Mouse (Mus musculus): ENCODE data around the gene Dll3.

The Dll3 gene

GRCm38 (mm10) chr7:28301616-28302433, at the start of gene Dll3:
Gene Dll3 (minus strand): TSS chr7:28302238.
- DNase-seq, result peak; percentile 78

- no peak for DNase-seq
These were observed 49.7 kb upstream of the Dll3 start for GRCm38 (mm10) chr7:28351676-28352191.

DNA sequence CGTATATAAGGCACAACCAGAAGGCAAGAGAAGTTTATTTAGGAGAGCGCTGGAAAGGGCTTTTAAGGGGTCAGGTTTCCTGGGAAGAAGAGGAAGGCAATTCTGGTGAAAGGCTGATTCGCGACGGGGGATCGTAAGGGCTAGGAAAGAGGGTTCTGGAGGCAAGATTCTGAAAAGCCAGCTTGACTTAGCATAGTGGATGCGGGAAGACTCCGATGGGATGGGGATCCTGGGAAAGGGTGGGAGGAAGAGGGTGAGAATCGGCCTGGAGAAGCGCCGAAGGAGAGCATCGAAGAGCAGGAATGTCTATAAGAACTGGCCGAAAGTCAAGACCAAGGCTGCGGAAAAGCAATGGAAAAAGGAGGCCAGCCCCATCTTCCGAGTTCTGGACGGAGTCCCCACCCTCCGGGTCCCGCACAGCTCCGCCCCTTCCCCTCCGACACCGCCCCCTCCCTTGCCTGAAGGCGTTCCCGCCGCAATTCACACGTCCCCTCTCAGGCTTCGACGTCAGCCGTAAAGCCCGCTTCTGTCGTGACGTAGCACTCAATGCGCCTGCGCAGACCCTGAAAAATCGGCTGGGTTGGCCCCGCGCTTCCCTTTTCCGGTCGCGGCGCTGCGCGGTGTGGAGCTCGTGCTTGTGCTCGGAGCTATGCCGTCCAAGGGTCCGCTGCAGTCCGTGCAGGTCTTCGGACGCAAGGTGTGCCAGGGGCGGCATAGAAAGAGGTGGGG, 48.3 kb upstream of the Dll3 start, which contains the start of gene Rps16:
Rps16 (plus strand) TSS at position 498 of the 729 bp plus-strand sequence.
- peak; percentile 99 for DNase-seq

DNA sequence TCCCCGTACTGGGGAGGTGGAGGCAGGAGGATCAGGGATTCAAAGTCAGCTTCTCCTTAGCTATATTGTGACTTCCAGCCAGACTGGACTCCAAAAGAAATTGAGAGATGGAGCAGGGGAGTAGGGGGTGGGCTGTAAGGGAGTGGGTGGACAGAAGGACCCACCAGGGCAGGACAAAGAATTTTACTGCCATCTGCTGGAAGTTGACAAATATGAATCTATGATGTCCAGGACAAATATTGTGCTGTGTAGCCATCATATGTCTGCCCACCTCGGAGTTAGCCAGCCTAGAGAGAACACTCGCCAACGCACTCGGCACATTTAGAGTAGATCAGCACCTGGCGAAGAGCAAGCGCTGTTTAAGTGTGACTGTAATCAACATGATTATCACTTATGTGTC, 46.6 kb upstream of the Dll3 start:
- DNase-seq, result no peak

DNA sequence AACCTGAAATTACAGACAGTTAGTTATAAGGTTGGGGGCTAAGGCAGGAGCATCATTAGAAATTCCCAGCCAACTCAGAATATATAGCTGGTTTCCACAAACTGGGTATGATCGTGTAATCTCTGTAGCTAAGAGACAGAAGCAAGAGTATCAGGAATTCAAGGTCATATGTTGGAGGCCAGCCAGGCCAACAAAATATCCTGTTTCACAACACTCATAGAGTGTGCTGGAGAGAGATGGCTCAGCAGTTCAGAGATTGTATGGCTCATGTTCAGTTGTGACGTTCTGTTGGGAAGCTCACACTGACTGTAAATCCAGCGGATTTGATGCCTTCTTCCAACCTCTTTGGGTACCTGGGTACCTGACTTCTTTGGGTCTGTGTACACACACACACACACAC, 45.7 kb upstream of the Dll3 start:
- peak; percentile 36 for DNase-seq

- peak; percentile 78 for DNase-seq
These were observed 42.6 kb upstream of the Dll3 start for GRCm38 (mm10) chr7:28344637-28345036.

GRCm38 (mm10) chr7:28341381-28341780, 39.3 kb upstream of the Dll3 start:
- no peak for DNase-seq

DNA sequence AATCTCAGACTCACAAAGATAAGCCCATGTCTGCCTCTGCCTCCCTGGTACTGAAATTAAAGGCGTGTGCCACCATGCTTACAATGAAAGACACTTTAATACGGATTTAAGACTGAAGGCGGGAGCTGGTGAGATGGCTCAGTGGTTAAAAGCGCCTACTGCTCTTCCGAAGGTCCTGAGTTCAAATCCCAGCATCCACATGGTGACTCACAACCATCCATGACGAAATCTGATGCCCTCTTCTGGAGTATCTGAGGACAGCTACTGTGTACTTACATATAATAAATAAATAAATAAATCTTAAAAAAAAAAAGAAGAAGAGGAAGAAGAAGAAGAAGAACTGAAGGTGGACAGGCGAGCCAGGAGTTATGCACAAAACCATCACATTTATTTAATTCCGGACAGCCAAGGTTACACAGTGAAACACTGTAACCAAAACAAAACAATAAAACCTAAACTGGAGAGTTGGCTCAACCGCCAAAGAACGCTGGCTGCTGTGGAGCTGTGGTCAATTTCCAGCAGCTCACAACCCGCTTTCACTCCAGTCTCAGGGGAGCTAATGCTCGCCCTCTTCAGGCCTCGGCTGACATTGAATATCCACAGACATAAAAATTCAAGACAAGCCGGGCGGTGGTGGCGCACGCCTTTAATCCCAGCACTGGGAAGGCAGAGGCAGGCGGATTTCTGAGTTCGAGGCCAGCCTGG, 37.3 kb upstream of the Dll3 start:
- peak; percentile 71 for DNase-seq

GRCm38 (mm10) chr7:28338108-28338998, 36.3 kb upstream of the Dll3 start, which contains the start of gene Supt5:
Gene Supt5 (minus strand): TSS chr7:28338746.
- DNase-seq, result peak; percentile 99

GRCm38 (mm10) chr7:28335471-28335870, 33.4 kb upstream of the Dll3 start:
- no peak for DNase-seq

- no peak for DNase-seq
These were observed 32.5 kb upstream of the Dll3 start for GRCm38 (mm10) chr7:28334534-28334933.

DNA sequence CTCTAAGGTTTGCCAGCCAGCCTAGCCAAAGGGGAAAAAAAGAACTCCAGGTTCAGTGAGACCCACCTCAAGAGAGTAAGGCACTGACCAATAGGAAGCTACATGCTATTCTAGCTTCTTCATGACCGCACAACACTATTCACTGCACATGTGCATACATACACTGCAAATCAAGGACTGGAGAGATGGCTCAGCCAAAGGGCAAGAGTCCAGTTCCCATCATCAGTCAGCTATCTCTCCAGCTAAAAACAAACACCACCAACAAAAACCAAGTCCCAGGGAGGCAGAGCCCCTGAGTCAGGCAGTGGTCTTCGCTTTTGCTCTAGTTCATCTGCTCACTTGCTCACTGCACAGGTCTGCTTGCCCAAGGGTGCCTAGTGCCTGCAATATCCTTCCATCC, 26.2 kb upstream of the Dll3 start:
- DNase-seq, result no peak

GRCm38 (mm10) chr7:28326457-28326856, 24.4 kb upstream of the Dll3 start:
- no peak for DNase-seq

DNA sequence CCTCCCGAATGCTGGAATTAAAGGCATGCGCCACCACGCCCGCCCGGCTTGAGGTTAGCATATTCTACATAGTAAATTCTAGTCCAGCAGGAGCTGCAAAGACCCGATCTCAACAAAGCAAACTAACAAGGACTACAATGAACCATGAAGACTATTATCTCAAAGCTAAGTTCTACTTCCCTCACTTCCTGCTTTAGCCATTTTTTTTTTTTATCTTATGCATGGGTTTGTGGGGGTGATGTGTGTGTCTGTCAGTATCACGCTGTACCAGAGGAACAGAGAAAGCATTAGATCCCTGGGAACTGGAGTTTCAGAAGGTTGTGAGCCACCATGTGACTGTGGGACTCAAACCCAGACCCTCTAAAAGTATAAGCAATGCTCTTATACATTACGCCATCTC, 23.3 kb upstream of the Dll3 start:
- DNase-seq, result no peak

DNA sequence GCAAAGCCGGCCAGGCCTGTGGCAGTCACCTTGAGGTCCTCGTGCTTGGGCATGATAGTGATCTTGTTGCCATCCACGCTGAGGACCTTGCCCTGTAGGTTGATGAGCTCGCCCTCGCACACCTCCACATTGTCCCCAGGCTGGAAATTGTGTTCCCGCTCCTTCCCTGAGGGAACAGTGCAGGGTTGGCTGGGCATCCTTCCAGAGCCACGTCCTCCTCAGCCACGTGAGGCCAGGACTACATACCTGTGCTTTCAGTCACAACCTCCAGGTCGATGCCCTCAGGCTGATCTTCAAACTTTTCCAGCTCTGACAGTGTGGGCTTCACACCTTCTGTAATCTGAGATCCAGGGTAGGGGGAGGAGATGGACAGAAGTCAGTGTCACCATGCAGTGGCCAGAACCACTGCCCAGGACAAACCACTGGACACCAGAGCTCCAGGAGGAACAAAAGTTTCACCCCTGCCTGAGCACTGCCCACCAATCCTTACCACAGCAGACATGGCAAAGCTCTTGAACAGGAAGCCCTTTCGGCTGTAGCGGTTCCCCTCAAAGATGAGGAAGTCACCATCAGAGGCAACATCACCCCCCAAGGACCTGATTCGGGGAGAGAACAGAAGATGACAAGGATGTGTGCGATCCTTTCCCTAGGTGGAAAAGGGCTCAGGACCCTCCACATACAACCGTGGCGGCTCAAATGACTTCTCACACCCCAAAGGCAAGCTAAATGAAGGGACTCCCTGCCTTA, 20.1 kb upstream of the Dll3 start:
- DNase-seq, result no peak

DNA sequence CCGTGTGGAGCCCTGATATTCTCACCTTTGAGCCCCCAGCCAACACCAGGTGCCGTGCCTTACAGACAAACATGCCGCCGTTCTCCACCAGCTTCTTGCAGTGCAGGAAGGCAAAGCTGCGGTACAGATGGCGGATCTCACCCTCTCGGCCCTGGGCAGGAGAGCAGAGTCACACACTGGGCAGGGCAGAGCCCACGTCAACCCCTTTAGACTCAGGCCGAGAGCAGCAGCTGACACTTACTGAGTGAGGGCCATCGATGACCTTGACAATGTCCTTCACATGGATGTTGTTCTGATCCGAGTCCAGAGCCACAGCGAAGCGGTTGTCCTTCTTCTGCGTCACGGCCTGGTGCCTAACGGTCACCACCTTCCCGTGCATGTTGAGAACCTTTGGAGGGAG, 16.7 kb upstream of the Dll3 start:
- DNase-seq, result no peak

DNA sequence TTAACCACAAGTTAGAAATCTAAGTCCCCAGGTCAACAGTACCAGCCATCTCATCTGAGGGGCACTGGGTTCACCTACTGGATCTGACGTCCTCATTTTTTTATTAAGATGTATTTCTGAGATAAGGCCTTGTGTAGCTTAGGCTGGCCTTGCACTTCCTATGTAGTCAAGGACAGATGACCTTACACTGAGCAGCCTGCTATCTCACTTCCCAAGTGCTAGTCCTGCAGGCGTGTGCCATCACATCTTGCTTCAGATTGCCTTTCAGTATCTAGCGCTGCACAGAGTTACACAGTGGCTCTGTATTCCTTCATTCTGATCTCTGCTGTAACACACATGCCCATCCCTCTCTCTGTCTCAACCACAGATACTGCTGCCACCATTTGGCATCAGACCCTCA, 16.0 kb upstream of the Dll3 start:
- DNase-seq, result no peak

- DNase-seq, result peak; percentile 99
These were observed 10.0 kb upstream of the Dll3 start, which contains the start of gene Timm50 for GRCm38 (mm10) chr7:28311926-28312543. Gene Timm50 (minus strand): TSS chr7:28312072.

- DNase-seq, result no peak
These were observed 9.3 kb upstream of the Dll3 start for GRCm38 (mm10) chr7:28311151-28311925.

DNA sequence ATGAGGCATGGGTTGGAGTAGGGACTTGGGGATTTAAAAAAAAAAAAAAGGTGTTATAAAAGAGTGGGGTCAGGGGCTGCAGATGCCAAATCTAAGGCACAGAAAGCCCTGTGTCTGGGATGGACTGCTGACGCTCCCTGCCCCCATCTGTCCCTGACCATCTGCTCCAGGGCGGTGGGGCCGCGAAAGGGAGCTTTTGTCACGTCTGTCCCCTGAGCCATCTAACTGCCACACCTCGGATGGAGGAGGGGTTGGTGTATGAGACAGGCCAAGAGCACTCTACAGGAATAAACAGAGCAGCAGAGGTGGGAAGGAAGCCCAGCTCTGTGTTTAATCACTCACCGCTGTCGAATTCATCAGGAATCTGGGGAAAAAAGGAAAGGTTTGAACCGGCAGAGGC, 7.7 kb upstream of the Dll3 start:
- no peak for DNase-seq
